Mouse (Mus musculus) limb, embryonic 14.5 days (tissue): ENCODE measurements around the gene Lrpap1. TPM values are rescaled to one million over a fixed set of nuclear protein-coding genes. Genes with fewer than 3 reads are reported as not detected.

Source experiments
- ATAC-seq: fragments of 200-750 bp; cut with Nextera tagmentation; 2 replicates; pipeline ENCODE4 v1.8.0; 2017; ENCODE audit warnings: low read depth, moderate number of reproducible peaks, moderate TSS enrichment; ENCODE audit not compliant: low FRiP score
- DNase-seq: peaks from one replicate; pipeline ENCODE4 v3.0.0-alpha.2; 2015; ENCODE audit warnings: low spot score
- H3K27ac ChIP-seq: fragments of 300-500 bp; sonication (generic); replicated peaks from 2 replicates; pipeline ENCODE4 v1.5.1; 2014; ENCODE audit warnings: low read depth, mild to moderate bottlenecking, low read length, moderate library complexity, mixed read lengths
- H3K27me3 ChIP-seq: fragments of 300-500 bp; sonication (generic); 2 replicates; pipeline ENCODE4 v1.6.1; 2014; ENCODE audit warnings: low read length, mixed read lengths; ENCODE audit not compliant: control insufficient read depth, insufficient read depth
- H3K36me3 ChIP-seq: fragments of 300-500 bp; sonication (generic); 2 replicates; pipeline ENCODE4 v1.6.1; 2014; ENCODE audit warnings: mild to moderate bottlenecking, low read length, moderate library complexity, mixed read lengths; ENCODE audit not compliant: control insufficient read depth, insufficient read depth
- H3K4me1 ChIP-seq: fragments of 300-500 bp; sonication (generic); 2 replicates; pipeline ENCODE4 v1.6.1; 2014; ENCODE audit warnings: antibody characterized with exemption, low read length, mixed read lengths; ENCODE audit not compliant: control insufficient read depth, insufficient read depth
- H3K4me2 ChIP-seq: fragments of 300-500 bp; sonication (generic); replicated peaks from 2 replicates; pipeline ENCODE4 v1.6.1; 2014; ENCODE audit warnings: low read depth, mild to moderate bottlenecking, low read length, moderate library complexity; ENCODE audit not compliant: severe bottlenecking
- H3K4me3 ChIP-seq: fragments of 300-500 bp; sonication (generic); replicated peaks from 2 replicates; pipeline ENCODE4 v1.5.1; 2014; ENCODE audit warnings: low read length
- H3K9ac ChIP-seq: fragments of 300-500 bp; sonication (generic); 2 replicates; pipeline ENCODE4 v1.6.1; 2014; ENCODE audit warnings: mild to moderate bottlenecking, low read depth, low read length, moderate library complexity; ENCODE audit not compliant: severe bottlenecking
- H3K9me3 ChIP-seq: fragments of 300-500 bp; sonication (generic); 2 replicates; pipeline ENCODE4 v1.6.1; 2016; ENCODE audit warnings: low read length; ENCODE audit not compliant: control insufficient read depth
- POLR2A ChIP-seq: fragments of 200-500 bp; IDR thresholded peaks from 2 replicates; pipeline ENCODE4 v1.8.0; 2012; ENCODE audit warnings: inconsistent platforms, mild to moderate bottlenecking, moderate library complexity, borderline replicate concordance; ENCODE audit not compliant: insufficient read depth, insufficient read length; ENCODE audit errors: extremely low read depth
- WGBS: fragments of 180-500 bp; shearing (Covaris S2); extraction: QIAGEN DNeasy Blood & Tissue Kit; methylation state at CpG from one replicate; pipeline ENCODE4 v1.1.7; 2014; 5-methylcytosine and 5-hydroxymethylcytosine counted together
- polyA plus RNA-seq, 2 experiments: library from polyadenylated mRNA; depleted of rRNA in 1 of 2; stranded (reverse) in 1 of 2; unstranded in 1 of 2; fragments of >200 nt; fragmentation: Nextera tagmentation in 1 of 2; extraction: Ambion mirVana in 1 of 2; gene quantifications; 2 replicates each; pipeline versions ENCODE4 v1.2.1 to v1.2.3; 2012 to 2014

Gene Lrpap1
- polyA plus RNA-seq, 2 experiments: 59.5 to 137 TPM

- no peak for ATAC-seq
- TF ChIP-seq POLR2A: no peak
- DNase-seq: no peak
- Histone ChIP-seq H3K4me2 (no peak overlapping the region), H3K36me3 (no peaks in the 10 kb centered on the region), H3K9ac (no peak overlapping the region), H3K27ac (no peak overlapping the region), H3K9me3 (no peaks in the 10 kb centered on the region), H3K27me3 (no peaks in the 10 kb centered on the region), H3K4me3 (no peak overlapping the region), H3K4me1 (no peaks in the 10 kb centered on the region)
- 80% methylated on average over 4 of the region's 4 CpGs for WGBS
Observed at GRCm38 (mm10) chr5:35133468-35133867, 27.9 kb upstream of the Lrpap1 start.

GRCm38 (mm10) chr5:35132278-35132980 lies 26.9 kb upstream of the Lrpap1 start:
- WGBS: 89% methylated on average over 9 of the region's 9 CpGs
- Histone ChIP-seq H3K4me2 (no peak overlapping the region), H3K4me3 (no peak overlapping the region), H3K27me3 (no peaks in the 10 kb centered on the region), H3K27ac (no peak overlapping the region), H3K36me3 (no peaks in the 10 kb centered on the region), H3K4me1 (no peaks in the 10 kb centered on the region), H3K9ac (no peak overlapping the region), H3K9me3 (no peaks in the 10 kb centered on the region)
- TF ChIP-seq POLR2A: no peak
- ATAC-seq: no peak
- DNase-seq: no peak

- 0 out of 2 replicates have a peak, but pooled peaks have one; percentile 44 for ATAC-seq
Observed at GRCm38 (mm10) chr5:35131773-35132172, 26.2 kb upstream of the Lrpap1 start.

GRCm38 (mm10) chr5:35131237-35131636 lies 25.7 kb upstream of the Lrpap1 start:
- H3K9me3 ChIP-seq: no peaks in the 10 kb centered on the region
- ATAC-seq: no peak

More at GRCm38 (mm10) chr5:35131773-35132172, 26.2 kb upstream of the Lrpap1 start:
- DNase-seq: peak; percentile 70
- Histone ChIP-seq H3K27me3 (no peaks in the 10 kb centered on the region), H3K9ac (no peak overlapping the region), H3K4me3 (no peak overlapping the region), H3K4me1 (no peaks in the 10 kb centered on the region), H3K36me3 (no peaks in the 10 kb centered on the region), H3K27ac (no peak overlapping the region), H3K4me2 (no peak overlapping the region), H3K9me3 (no peaks in the 10 kb centered on the region)
- no peak for TF ChIP-seq POLR2A
- WGBS: 8% methylated on average over 7 of the region's 7 CpGs

GRCm38 (mm10) chr5:35129767-35130191 lies 24.2 kb upstream of the Lrpap1 start:
- TF ChIP-seq POLR2A: no peak
- H3K36me3 ChIP-seq: no peaks in the 10 kb centered on the region
- 89% methylated on average over 7 of the region's 7 CpGs for WGBS
- no peak overlapping the region for H3K27ac ChIP-seq
- no peaks in the 10 kb centered on the region for H3K9me3 ChIP-seq
- H3K4me3 ChIP-seq: no peak overlapping the region
- ATAC-seq: no peak
- no peak overlapping the region for H3K4me2 ChIP-seq
- no peaks in the 10 kb centered on the region for H3K4me1 ChIP-seq
- no peaks in the 10 kb centered on the region for H3K27me3 ChIP-seq
- no peak overlapping the region for H3K9ac ChIP-seq
- DNase-seq: no peak

More at GRCm38 (mm10) chr5:35131237-35131636, 25.7 kb upstream of the Lrpap1 start:
- H3K36me3 ChIP-seq: no peaks in the 10 kb centered on the region
- no peaks in the 10 kb centered on the region for H3K4me1 ChIP-seq
- H3K27me3 ChIP-seq: no peaks in the 10 kb centered on the region
- H3K4me2 ChIP-seq: no peak overlapping the region
- WGBS: 21% methylated on average over 1 of the region's 1 CpGs
- no peak overlapping the region for H3K4me3 ChIP-seq
- H3K27ac ChIP-seq: no peak overlapping the region
- no peak for DNase-seq
- H3K9ac ChIP-seq: no peak overlapping the region
- TF ChIP-seq POLR2A: no peak
